Mouse (Mus musculus): ENCODE results near the gene Prss56.

Gene Prss56

DNA sequence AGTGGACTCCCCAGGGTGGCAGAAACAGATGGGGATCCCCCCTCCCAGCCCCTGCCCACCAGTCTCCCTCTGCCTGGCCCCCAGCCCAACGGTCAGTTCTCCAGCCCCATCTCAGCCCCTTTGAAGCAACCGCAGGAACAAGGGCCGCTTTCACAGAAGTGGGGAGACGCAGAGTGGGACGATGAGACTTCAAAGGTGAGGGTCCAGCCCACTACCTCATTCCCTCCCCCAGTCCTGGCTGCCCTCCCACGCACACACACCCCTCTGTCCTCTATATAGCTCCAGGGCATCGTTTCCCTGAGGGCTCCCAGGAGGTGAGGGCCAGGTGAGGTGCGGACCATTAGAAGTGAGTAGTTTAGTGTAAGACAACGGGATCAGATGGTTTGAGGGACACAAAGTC, at the start of gene Prss56:
TSS of gene Prss56 (plus strand) at position 301 of the 400 bp plus-strand sequence.
- DNase-seq (ENCODE audit: low spot score in 2 of 2): no peak

DNA sequence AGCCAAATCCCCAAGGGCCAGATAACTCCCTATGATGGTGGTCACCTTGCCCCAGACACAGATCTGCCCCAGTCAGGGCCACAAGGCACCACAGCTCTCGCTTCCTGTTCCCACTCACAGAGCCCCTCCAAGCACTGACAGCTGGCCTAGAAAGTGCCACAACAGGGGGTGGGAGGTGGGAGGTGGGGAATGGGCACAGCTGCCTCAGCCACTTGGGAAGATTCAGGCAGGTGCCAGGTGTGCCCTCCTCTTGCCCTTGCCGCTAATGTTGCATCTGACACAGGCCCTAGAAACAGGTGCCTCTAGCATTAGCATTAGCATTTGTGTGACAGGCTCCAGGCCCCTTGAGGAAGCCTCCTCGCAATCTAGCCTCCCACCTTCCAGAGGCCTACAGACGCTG, 41.6 kb upstream of the Prss56 start:
- DNase-seq (ENCODE audit: low spot score in 2 of 2): no peak

DNA sequence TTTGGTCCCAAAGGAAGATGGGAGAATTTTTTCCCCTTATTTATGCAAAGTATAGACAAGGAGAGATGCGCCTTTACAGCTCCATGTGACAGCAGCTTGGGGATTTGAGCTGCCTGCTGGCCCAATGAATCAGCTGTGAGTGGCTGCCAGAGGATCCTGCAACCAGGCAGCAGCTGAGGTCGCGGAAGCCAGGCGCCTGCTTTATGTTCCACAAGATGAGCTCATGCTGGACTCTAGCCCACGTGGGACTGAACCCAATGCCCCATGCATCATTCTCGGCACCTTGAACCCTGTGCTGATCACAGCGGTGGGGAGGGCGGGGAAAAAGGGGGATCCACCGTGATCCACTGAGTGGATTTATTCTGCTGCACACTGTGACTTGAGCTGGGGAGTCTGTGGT, 40.7 kb upstream of the Prss56 start:
- no peak for DNase-seq (ENCODE audit: low spot score in 2 of 2)

DNA sequence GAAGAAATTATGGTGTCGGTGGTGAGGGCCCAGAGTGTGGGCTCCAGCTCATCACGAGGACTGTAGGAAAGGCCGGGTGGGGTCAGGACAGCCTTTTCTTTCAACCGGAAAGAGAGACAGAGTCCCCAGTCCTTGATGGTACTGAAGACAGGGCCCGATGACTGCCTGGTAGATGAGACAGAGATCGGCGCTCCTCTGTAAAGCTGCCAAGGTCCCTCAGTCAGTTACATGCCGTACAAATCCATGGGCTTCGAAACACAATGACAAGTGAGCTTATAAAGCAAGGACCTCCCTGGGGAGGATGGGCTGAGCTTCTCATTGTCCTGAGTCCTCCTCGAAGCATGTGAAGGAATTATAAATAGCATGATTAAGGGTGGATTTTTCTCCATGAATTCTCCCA, 40.0 kb upstream of the Prss56 start:
- DNase-seq (ENCODE audit: low spot score in 2 of 2): no peak

DNA sequence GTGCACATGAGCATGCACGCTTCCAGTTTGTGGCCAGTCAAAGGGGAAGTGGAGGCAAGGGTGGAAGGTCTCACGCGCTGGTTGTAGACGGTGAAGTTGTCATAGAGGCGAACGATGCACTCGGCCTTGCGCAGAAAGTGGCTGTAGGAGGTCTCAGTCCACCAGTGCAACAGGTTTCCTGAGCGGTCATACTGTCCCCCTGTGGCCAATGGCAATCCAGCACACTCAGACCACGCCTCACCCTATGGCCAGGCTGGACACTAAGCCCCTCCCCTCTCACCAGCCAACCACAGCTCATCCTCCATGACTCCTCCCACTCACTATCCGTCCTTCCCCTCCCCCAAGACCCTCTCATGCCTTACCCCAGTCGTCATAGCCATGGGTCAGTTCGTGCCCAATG, 33.7 kb upstream of the Prss56 start:
- no peak for DNase-seq (ENCODE audit: low spot score in 2 of 2)

DNA sequence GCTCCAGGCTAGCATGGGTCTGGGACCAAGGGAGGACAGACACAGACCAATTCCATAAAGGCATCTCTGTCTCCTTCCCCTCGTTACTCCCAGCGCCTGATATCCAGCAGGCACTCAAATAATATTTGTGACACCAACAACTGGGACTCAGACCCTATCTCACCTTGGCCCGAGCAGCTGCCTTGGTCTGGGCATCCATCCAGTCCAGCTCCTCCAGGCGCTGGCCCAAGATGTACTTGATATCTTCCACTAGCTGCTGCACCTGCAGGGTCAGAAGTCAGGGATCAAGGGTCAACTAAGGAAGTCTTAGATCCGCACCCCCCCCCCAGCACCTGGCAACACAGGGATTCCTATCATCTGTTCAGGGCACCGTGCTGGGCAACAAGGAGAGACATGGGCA, 31.8 kb upstream of the Prss56 start:
- no peak for DNase-seq (ENCODE audit: low spot score in 2 of 2)

DNA sequence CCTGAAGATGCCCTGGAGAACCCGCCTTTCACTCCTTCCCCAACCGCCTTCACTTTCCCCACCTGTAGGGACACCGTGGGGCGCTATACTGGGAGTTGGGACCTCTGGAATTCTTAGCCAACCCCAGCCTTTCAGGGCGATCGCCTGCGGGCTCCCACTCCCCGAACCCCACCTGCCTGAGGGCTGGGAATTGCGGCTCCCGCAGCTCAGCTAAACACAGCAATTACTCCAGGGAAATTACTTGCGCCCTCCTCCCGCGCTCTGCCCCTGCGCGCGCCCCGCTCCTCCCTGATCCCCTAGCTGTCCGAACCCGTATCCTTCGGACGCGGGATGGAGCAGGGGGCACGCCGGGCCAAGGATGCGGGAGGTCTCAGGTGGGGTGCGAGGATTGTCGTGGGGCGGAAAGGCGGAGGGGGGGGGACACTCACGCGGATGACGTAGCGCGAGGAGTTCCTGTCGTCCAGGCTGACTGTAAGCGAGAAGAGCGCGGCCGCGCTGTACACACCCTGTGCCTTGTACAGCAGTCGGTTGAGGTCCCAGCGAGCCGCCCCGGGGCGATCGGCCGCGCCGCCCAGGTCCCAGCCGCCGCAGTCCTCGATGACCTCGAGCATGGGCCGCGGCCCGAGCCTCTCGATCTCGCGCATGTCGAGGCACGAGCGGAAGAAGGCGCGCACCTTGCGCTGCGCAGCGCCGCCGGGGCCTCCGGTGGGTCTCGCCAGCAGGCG, 29.2 kb upstream of the Prss56 start:
- no peak for DNase-seq (ENCODE audit: low spot score in 2 of 2)

DNA sequence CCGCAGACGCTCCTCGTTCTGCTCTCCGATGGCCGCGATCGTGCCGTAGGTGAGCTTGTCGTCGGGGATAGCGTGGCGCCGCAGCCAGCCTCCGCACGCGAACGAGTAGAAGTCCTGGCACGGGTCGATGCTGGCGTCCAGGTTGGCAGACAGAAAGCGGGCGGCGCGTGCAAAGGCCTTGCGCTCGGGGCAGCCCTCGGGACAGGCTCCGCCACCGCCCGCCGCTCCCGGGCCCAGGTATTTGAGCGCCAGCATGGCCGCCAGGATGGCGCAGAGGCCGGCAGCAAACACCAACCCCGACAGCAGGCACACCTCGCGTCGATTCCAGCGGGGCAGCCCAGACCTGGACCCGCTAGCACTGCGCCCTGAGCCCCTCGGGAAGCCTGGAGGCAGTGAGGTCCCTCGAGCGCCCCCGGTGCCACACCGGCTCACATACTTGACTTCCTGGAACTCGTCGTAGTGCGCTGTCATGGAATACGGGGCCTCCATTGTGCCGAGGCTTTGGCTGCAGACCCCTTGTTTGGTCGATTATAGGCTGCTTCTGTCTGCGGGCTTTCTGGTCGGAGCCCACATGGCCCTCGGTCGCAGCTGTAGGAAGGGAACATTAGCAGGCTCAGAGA, 28.5 kb upstream of the Prss56 start:
- DNase-seq (ENCODE audit: low spot score in 2 of 2): peak in 1 of 2 experiments; percentile 15

DNA sequence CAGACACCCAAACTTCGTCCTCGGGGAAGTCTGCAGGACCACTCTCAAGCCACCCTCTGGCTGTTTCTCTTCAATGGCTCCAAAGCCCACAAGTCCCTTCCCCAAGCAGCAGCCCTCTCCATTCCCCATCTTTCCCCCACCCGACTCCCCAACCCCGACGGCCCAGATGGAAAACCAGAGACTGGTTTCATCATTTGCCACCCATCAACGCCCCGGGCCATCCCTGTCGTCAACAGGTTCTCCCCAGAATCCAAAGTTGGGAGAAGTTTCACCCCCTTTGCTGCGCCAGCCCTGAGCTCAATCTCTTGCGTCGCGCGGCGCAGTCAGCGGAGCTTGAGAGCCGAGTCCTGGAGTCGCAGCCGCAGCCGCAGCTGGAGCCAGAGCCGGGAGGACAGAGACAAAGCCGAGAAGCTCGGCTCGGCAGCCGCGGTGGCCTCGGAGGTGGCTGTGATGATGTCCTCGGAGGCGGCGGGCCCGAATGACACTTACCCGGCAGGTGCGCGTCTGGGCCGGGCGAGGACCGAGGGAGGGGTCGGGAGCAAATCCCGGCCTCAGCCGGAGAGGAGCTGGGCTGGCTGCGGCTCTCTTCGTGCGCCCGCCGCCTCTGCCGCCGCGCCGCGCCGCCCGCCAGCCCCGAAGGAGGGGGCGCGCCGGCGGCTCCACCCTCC, 27.4 kb upstream of the Prss56 start:
- no peak for DNase-seq (ENCODE audit: low spot score in 2 of 2)

DNA sequence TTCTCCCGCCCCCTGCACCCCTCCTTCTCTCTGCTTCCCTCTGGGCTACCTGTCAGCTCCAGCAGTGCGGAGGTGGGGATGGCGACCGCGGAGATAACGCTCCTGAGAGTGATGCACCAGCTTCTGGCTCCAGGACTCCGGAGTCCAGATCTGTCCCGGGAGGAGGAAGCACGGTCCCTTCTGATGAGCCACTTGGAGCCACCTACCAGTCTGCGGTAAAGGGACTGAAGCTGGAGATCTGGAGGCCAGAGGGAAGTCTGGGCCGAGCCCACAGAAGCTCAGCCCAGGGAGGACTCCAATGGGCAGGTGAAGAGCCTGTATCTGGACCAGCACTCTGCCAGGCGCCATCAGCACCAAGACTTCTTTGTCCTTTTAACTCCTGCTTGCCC, 26.9 kb upstream of the Prss56 start, which contains the start of gene Ecel1:
TSS of gene Ecel1 (minus strand) at position 323 of the 389 bp plus-strand sequence.
- no peak for DNase-seq (ENCODE audit: low spot score in 2 of 2)

DNA sequence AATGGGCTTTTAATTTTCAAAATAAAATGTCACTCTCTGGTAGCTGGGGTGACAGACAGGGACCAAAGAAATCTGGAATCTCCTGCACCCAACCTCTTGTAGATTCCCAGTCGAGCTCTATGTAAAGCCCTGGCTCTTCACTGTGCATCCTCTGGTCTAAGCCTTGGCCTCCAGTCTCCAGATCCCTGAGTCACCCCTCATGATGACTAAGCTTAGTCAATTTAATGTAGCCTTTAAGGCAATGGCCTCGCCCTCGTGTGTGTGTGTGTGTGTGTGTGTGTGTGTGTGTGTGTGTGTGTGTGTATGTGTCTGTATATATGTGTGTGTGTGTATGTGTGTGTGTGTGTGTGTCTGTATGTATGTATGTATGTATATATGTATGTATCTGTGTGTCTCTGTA, 23.7 kb upstream of the Prss56 start:
- DNase-seq (ENCODE audit: low spot score in 2 of 2): no peak

DNA sequence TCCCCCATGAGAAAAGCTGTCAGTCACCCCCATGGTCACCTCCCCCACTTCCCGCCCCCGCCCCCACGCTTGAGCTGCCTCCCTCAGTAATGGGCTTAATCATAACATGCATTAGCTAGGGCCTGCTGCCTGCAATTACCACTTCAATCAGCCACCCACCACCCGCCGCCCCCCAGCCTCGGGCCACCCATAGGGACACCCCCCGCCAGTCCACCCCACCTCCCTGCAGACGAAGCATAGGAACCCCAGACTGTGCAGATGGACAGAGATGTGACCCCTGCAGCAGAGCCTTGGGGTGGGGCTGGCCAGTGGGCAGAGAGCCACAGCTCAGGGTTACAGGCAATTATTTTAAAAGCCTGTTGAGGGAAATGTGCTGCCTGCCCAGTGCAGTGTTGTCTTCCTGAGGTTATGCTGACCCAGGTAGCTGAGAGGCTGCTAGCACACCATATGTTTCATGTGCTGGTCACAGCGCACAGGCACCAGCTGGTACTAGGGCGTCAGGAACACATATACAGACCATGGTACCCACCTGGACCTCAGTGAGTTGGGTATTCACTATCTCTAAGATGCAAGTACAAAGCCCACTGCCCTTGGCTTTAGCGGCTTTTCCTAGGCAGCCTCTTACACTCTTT, 18.8 kb upstream of the Prss56 start:
- DNase-seq (ENCODE audit: low spot score in 2 of 2): no peak

DNA sequence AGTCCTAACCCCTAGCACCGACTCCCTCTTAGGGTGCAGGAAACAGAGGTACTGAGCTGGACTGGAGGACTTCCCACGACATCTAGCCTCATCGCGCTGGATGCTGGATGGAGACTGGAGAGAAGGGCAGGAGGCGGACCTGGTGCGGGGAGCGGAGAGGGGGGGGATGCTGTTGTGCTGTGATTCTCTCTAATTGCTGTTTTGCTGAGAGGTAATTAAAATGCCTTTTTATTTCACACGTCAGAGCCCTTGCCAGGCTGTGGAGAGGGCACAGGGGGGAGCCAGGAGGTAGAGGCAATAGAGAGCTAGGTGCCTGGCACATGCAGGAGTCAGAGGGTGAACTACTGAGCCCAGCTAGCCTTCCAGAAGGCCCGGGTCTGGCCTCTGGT, 18.3 kb upstream of the Prss56 start:
- no peak for DNase-seq (ENCODE audit: low spot score in 2 of 2)

DNA sequence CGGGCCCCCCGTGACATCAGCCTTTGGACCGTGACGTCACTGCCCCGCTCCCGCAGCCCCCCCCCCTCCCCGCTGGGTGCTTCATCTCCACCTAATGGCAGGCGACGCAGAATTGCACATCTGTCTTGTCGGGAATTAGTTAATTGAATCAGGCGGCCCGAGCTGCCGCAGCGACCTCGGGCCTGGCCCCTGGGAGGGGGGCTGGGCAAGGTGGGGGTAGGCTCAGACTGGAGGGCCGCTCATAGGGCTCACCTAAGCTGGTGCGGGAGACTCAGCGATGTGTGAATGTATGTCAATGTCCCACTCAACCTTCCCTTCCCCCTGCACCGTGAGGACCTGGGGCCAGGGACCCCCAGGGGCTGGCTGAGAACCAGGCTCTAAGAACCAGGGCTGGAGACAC, 12.7 kb upstream of the Prss56 start:
- DNase-seq (ENCODE audit: low spot score in 2 of 2): no peak

DNA sequence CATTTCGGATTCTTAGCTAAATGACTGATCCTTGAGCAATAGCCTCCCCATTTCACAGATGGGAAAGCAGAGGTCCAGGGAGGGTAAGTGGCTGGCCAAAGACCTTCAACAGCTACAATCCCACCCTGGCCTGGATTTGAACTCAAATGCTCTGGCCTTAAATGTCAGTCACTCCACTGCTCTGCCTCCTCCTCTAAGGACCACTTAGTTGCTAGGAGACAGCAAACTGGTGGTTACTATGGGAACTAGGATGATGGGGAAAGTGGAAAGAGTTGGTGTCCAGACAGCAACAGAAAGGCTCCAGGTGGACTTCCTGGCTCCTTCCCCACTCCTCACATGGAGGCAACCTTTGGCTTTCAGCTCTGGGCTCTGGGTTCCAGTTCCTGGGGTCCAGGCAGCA, 11.8 kb upstream of the Prss56 start:
- no peak for DNase-seq (ENCODE audit: low spot score in 2 of 2)

DNA sequence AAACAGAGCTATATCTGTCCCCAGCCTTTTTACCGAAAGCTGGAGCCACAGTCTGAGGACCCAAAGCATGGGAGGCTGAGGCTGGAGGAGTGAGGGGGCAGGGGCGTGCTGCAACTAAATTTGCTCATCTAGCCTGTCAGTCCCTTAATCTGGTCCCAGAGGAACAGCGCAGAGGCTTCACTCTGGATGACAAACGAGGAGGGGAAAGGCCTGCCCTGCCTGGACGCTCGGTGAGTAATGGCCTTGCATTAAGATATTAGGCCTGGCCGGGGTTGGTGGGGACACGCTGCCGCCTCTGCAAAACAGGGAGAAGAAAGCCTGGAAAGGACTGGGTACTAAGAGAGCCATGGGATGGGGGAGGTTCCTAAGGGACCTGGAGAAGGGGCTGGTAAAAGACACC, 10.8 kb upstream of the Prss56 start:
- no peak for DNase-seq (ENCODE audit: low spot score in 2 of 2)

DNA sequence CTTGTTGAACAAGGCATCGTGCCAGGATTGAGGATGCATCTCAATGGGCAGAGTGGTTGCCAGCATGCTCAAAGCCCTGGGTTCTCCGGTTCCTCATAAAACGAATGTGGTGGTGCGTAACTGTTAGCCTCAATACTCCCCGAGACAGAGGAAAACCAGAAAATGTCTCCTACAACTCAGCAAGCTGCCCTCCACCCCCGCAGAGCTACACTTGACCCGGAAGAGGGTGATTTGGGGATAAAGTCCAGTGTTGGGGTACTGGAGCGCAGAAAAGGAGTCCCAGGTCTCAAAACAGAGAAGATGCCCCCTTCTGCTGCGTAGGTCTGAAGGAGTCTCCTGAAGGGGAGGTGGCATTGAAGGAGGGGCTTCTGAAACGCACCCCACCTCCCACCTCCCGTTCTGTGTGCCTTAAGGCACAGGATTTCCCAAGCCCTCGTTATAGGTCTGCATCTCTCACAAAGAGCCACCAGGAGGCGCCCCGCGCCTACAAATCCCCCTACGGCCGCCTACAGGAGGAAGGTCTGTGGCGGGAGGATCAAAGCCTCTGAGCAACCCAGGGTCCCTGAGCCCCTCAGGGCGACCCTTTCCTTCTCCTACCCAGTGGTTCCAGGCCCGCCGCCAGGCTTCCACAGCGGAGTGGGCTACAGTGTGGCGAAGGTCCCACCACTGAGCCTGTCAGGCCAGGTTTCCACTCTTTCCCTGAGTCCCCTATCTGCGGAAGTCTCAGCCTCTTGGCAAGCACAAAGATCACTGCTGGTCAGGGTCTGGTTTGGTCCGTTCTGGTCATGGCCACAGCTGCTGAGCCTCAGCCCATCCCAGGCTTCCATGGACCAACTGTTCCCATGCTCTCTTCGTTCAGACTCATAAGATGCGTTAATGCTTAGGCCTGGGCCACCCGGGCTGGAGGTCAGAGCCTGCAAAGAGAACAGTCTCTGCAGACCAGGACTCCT, 8.8 kb upstream of the Prss56 start:
- DNase-seq (ENCODE audit: low spot score in 2 of 2): peak; percentile 14 to 28

DNA sequence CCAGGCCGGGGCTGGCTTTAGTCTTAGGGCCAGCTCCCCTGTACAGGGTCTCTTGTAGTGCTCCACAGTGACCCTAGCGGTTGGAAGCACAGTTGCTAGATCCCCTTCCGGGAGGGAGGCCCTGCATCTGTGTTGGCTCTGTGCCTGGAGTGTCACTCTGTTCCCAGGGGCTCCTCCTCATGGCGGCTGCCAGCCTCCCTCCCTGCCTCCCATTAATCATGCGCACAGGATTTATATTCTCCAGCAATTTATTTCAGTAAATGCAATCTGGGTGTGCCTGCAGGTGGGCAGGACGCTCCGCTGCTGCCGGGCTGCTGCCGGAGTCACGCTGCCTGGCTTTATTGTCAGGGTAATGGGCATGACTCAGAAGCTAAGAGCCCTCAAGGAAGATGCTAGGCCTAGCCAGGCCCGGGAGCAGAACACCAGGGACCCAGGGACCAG, 7.2 kb upstream of the Prss56 start:
- DNase-seq (ENCODE audit: low spot score in 2 of 2): no peak

DNA sequence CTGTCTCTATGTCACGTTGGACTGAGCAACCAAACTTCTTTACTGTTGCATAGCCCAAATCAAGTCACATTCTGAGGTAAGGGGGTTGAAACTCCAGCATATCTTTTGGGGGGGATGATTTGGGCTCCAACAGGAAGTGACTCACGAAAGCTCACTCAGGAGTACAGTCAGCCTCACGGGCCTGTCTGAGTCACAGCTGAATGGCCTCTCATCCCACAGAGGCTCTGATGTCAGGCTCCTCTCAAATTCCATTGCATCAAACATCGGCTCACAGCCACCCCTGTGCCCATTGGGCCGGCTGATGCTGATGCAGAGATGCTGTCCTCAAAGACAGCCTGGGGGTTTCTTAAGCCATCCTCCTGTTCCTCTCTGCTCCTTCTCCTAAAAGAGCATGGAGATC, 2.2 kb upstream of the Prss56 start:
- DNase-seq (ENCODE audit: low spot score in 2 of 2): no peak

DNA sequence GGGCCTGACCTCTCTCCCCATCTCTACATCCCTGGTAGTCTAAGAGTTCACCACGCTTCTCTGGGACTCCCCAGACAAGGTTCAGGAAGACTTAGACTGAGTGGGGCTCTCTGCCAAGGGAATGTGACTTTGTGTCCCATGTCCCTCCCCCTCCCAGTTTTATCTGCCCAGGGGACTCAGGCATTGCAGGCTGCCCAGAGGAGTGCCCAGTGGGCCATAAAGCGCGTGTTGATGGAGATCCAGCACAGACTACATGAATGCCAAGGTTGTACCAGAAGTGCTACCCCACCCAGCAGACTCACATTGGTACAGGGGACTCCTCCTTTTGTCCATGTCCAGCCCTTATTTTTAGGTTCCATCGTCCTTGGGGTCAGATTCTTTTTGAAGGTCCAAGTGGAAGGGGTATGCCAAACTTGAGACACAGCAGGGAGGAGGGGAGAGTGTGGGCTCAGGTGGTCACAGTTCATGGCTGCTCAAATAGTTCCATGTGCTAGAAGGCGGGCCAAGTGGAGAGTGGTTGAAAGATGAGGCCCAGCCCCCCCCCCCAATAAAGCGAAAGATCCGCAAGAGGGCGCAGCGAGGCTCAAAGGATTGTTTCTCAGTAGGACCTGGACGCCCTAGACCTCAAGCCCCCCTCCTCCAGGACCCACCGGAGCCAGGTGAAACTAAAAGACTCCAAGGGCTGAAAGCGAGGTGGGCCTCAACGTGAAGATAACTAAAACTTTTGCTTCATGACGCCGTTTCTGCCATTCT, 1.1 kb downstream of the Prss56 start:
- no peak for DNase-seq (ENCODE audit: low spot score in 2 of 2)

DNA sequence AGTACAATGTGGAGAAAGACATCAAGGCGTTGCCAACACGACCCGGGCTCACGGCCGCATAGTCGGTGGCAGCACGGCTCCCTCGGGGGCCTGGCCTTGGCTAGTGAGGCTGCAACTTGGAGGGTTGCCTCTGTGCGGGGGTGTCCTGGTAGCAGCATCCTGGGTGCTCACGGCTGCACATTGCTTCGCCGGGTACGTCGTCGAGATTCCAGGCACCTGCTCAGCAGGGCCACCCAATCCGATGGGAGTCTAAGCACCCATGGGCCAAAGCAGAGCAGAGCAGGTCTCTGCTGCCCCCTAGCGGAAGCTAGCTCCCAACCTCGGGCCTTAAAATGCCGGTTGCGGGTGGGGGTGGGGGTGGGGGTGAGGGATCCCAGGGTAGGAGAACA, 1.6 kb downstream of the Prss56 start:
- DNase-seq (ENCODE audit: low spot score in 2 of 2): peak in 1 of 2 experiments; percentile 46
